Mouse (Mus musculus) G1E (cell line): ENCODE results near the gene Atp6v0a2. TPM values are rescaled to one million over a fixed set of nuclear protein-coding genes. Genes with fewer than 3 reads are reported as not detected.

Experiments used
- ATAC-seq: 2 replicates; pipeline ENCODE4 v1.8.0; 2016; ENCODE audit warnings: mild to moderate bottlenecking; ENCODE audit not compliant: insufficient number of reproducible peaks, poor library complexity, low FRiP score, severe bottlenecking; ENCODE audit errors: extremely low read depth
- DNase-seq: peaks from one replicate; pipeline ENCODE4 v3.0.0; 2012; ENCODE audit warnings: low spot score
- H3K27me3 ChIP-seq: 2 replicates; pipeline ENCODE4 v1.6.1; 2012; ENCODE audit warnings: mild to moderate bottlenecking, low read length, inconsistent platforms; ENCODE audit not compliant: insufficient read depth
- H3K36me3 ChIP-seq: replicated peaks from 2 replicates; pipeline ENCODE3; 2012; ENCODE audit warnings: mild to moderate bottlenecking, inconsistent platforms
- H3K4me1 ChIP-seq: 2 replicates; pipeline ENCODE4 v1.6.1; 2012; ENCODE audit warnings: low read depth, low read length, inconsistent platforms, mixed read lengths; ENCODE audit not compliant: insufficient read depth
- H3K4me3 ChIP-seq: 2 replicates; pipeline ENCODE4 v1.5.1; 2012; ENCODE audit warnings: low read depth, mild to moderate bottlenecking, inconsistent platforms, low read length, moderate library complexity, mixed read lengths
- H3K9me3 ChIP-seq: replicated peaks from 2 replicates; pipeline ENCODE4 v1.6.1; 2012; ENCODE audit warnings: inconsistent platforms
- CTCF ChIP-seq: IDR thresholded peaks from 2 replicates; pipeline ENCODE4 v1.5.1; 2012; ENCODE audit warnings: low read depth, low read length, inconsistent platforms, mixed read lengths
- GATA1 ChIP-seq: IDR thresholded peaks from 2 replicates; pipeline ENCODE4 v1.6.1; 2012; ENCODE audit warnings: borderline replicate concordance, low read length, inconsistent platforms, mixed read lengths
- GATA2 ChIP-seq: IDR thresholded peaks from 2 replicates; pipeline ENCODE4 v1.6.1; 2012; ENCODE audit warnings: low read depth, low read length, inconsistent platforms, borderline replicate concordance
- POLR2AphosphoS5 ChIP-seq: IDR thresholded peaks from 2 replicates; pipeline ENCODE4 v1.6.1; 2012; ENCODE audit warnings: low read depth, low read length, inconsistent platforms; ENCODE audit not compliant: insufficient replicate concordance
- TAL1 ChIP-seq: conservative IDR thresholded peaks from 2 replicates; pipeline ENCODE4 v1.6.1; 2012; ENCODE audit warnings: low read depth, low read length, inconsistent platforms, mixed read lengths
- polyA plus RNA-seq: library from polyadenylated mRNA; stranded (reverse); fragments of >175 nt; gene quantifications from 2 replicates; pipeline ENCODE4 v1.2.3, GENCODE M21; 2012
- total RNA-seq, 2 experiments: library from RNA; stranded (forward) in 1 of 2; stranded (reverse) in 1 of 2; fragments of 200-1000 nt in 1 of 2; fragments of >200 nt in 1 of 2; fragmentation: Nextera tagmentation in 1 of 2; gene quantifications; 2 replicates each; pipeline ENCODE4 v1.2.3; 2014 to 2017

The Atp6v0a2 gene
- total and polyA plus RNA-seq, 3 experiments, result 7.8 to 23.9 (median 22.2) TPM

- Histone ChIP-seq H3K4me3 (no peak overlapping the region), H3K4me1 (no peaks in the 10 kb centered on the region), H3K27me3 (no peaks in the 10 kb centered on the region; the same call in 1 of the 2 replicates), H3K9me3 (peaks cover 10% of the 10 kb centered on the region; the same call in 1 of the 2 replicates), H3K36me3 (no peaks in the 10 kb centered on the region)
- DNase-seq (no peak), ATAC-seq (no peak)
- TF ChIP-seq CTCF (no peak), GATA1 (no peak), GATA2 (no peak), POLR2AphosphoS5 (no peak)
Observed at GRCm38 (mm10) chr5:124743841-124744240, 115.5 kb downstream of the Atp6v0a2 start.

GRCm38 (mm10) chr5:124746220-124746619, 117.8 kb downstream of the Atp6v0a2 start:
- no peak for DNase-seq
- no peak for ATAC-seq
- Histone ChIP-seq H3K36me3 (no peaks in the 10 kb centered on the region), H3K9me3 (peaks cover 10% of the 10 kb centered on the region; the same call in 1 of the 2 replicates), H3K4me3 (no peak overlapping the region), H3K4me1 (no peaks in the 10 kb centered on the region), H3K27me3 (no peaks in the 10 kb centered on the region; the same call in 1 of the 2 replicates)
- TF ChIP-seq GATA2 (no peak), POLR2AphosphoS5 (no peak), GATA1 (no peak), CTCF (no peak), TAL1 (no peak)

- Histone ChIP-seq H3K9me3 (no peaks in the 10 kb centered on the region), H3K4me3 (no peak overlapping the region), H3K4me1 (no peaks in the 10 kb centered on the region), H3K36me3 (no peaks in the 10 kb centered on the region), H3K27me3 (no peaks in the 10 kb centered on the region; the same call in 1 of the 2 replicates)
- ATAC-seq (no peak), DNase-seq (no peak)
- TF ChIP-seq POLR2AphosphoS5, result no peak
- TF ChIP-seq GATA2, result no peak
- no peak for TF ChIP-seq CTCF
- TF ChIP-seq GATA1, result no peak
- no peak for TF ChIP-seq TAL1
Observed at GRCm38 (mm10) chr5:124748296-124748695, 119.9 kb downstream of the Atp6v0a2 start.

- ATAC-seq (no peak), DNase-seq (no peak)
- TF ChIP-seq GATA2, result no peak
- no peak for TF ChIP-seq GATA1
- TF ChIP-seq TAL1, result no peak
- no peak for TF ChIP-seq POLR2AphosphoS5
- TF ChIP-seq CTCF, result no peak
- H3K4me1 ChIP-seq, result no peaks in the 10 kb centered on the region
- no peaks in the 10 kb centered on the region; the same call in 1 of the 2 replicates for H3K27me3 ChIP-seq
- no peaks in the 10 kb centered on the region for H3K36me3 ChIP-seq
- H3K4me3 ChIP-seq, result no peak overlapping the region
- H3K9me3 ChIP-seq, result 0 out of 2 replicates have a peak, but pooled peaks cover 3% of the 10 kb centered on the region
Observed at GRCm38 (mm10) chr5:124751656-124752055, 123.3 kb downstream of the Atp6v0a2 start.

GRCm38 (mm10) chr5:124761011-124761410, 132.6 kb downstream of the Atp6v0a2 start:
- H3K4me1 ChIP-seq, result no peaks in the 10 kb centered on the region
- ATAC-seq, result no peak
- peaks cover 7% of the 10 kb centered on the region for H3K9me3 ChIP-seq
- no peaks in the 10 kb centered on the region for H3K36me3 ChIP-seq
- no peak for TF ChIP-seq TAL1
- TF ChIP-seq CTCF, result no peak
- TF ChIP-seq GATA1, result no peak
- no peak for TF ChIP-seq POLR2AphosphoS5
- TF ChIP-seq GATA2, result no peak
- H3K4me3 ChIP-seq, result no peak overlapping the region
- H3K27me3 ChIP-seq, result no peaks in the 10 kb centered on the region
- DNase-seq, result no peak

GRCm38 (mm10) chr5:124761787-124762186, 133.4 kb downstream of the Atp6v0a2 start:
- Histone ChIP-seq H3K36me3 (no peaks in the 10 kb centered on the region), H3K9me3 (peaks cover 7% of the 10 kb centered on the region), H3K27me3 (no peaks in the 10 kb centered on the region), H3K4me1 (no peaks in the 10 kb centered on the region), H3K4me3 (no peak overlapping the region)
- no peak for ATAC-seq
- DNase-seq, result no peak
- TF ChIP-seq POLR2AphosphoS5 (no peak), CTCF (no peak), GATA2 (no peak)

Other genes starting within 250 kb of the Atp6v0a2 start
- 260 and 302 TPM in 2 replicates for gene Sbno1, start 202.6 kb upstream of the Atp6v0a2 start, total RNA-seq (2014; fragmentation: Nextera tagmentation)
- gene Sbno1, start 202.6 kb upstream of the Atp6v0a2 start, total RNA-seq (2017), result 181 and 221 TPM in 2 replicates
- gene Sbno1, start 202.6 kb upstream of the Atp6v0a2 start, polyA plus RNA-seq, result 23.1 and 29.5 TPM in 2 replicates
- 504 and 585 TPM in 2 replicates for gene Kmt5a, start 188.6 kb upstream of the Atp6v0a2 start, total RNA-seq (2014; fragmentation: Nextera tagmentation)
- 85.1 and 91.8 TPM in 2 replicates for gene Kmt5a, start 188.6 kb upstream of the Atp6v0a2 start, total RNA-seq (2017)
- 293 and 320 TPM in 2 replicates for gene Kmt5a, start 188.6 kb upstream of the Atp6v0a2 start, polyA plus RNA-seq
- 7.8 and 10.5 TPM in 2 replicates for gene Rilpl2, start 150.2 kb upstream of the Atp6v0a2 start, total RNA-seq (2014; fragmentation: Nextera tagmentation)
- 17.3 and 21.4 TPM in 2 replicates for gene Rilpl2, start 150.2 kb upstream of the Atp6v0a2 start, total RNA-seq (2017)
- gene Rilpl2, start 150.2 kb upstream of the Atp6v0a2 start, polyA plus RNA-seq, result 28.3 and 30.3 TPM in 2 replicates
- 8.1 and 10.2 TPM in 2 replicates for gene Snrnp35, start 145.4 kb upstream of the Atp6v0a2 start, total RNA-seq (2014; fragmentation: Nextera tagmentation)
- 9.8 and 10.1 TPM in 2 replicates for gene Snrnp35, start 145.4 kb upstream of the Atp6v0a2 start, total RNA-seq (2017)
- gene Snrnp35, start 145.4 kb upstream of the Atp6v0a2 start, polyA plus RNA-seq, result 24.4 and 26.6 TPM in 2 replicates
- gene Rilpl1, start 97.2 kb upstream of the Atp6v0a2 start, total RNA-seq (2014; fragmentation: Nextera tagmentation), result 0.38 TPM in 1 of 2 replicates, not detected in the other
- gene Rilpl1, start 97.2 kb upstream of the Atp6v0a2 start, total RNA-seq (2017), result 0.98 and 0.99 TPM in 2 replicates
- gene Rilpl1, start 97.2 kb upstream of the Atp6v0a2 start, polyA plus RNA-seq, result 0.41 and 0.52 TPM in 2 replicates
- gene Tmed2, start 87.9 kb upstream of the Atp6v0a2 start, total RNA-seq (2014; fragmentation: Nextera tagmentation), result 548 and 656 TPM in 2 replicates
- gene Tmed2, start 87.9 kb upstream of the Atp6v0a2 start, total RNA-seq (2017), result 369 and 478 TPM in 2 replicates
- 114 and 167 TPM in 2 replicates for gene Tmed2, start 87.9 kb upstream of the Atp6v0a2 start, polyA plus RNA-seq
- gene Ddx55, start 75.7 kb upstream of the Atp6v0a2 start, total RNA-seq (2014; fragmentation: Nextera tagmentation), result 25.6 and 26.0 TPM in 2 replicates
- 21.7 and 21.8 TPM in 2 replicates for gene Ddx55, start 75.7 kb upstream of the Atp6v0a2 start, total RNA-seq (2017)
- gene Ddx55, start 75.7 kb upstream of the Atp6v0a2 start, polyA plus RNA-seq, result 17.5 and 23.1 TPM in 2 replicates
- 43.9 and 72.5 TPM in 2 replicates for gene Eif2b1, start 49.4 kb upstream of the Atp6v0a2 start, total RNA-seq (2014; fragmentation: Nextera tagmentation)
- 46.8 and 50.9 TPM in 2 replicates for gene Eif2b1, start 49.4 kb upstream of the Atp6v0a2 start, total RNA-seq (2017)
- gene Eif2b1, start 49.4 kb upstream of the Atp6v0a2 start, polyA plus RNA-seq, result 10.3 and 12.0 TPM in 2 replicates
- gene Gtf2h3, start 49.4 kb upstream of the Atp6v0a2 start, total RNA-seq (2014; fragmentation: Nextera tagmentation), result 88.9 and 122 TPM in 2 replicates
- 64.6 and 78.6 TPM in 2 replicates for gene Gtf2h3, start 49.4 kb upstream of the Atp6v0a2 start, total RNA-seq (2017)
- gene Gtf2h3, start 49.4 kb upstream of the Atp6v0a2 start, polyA plus RNA-seq, result 4.1 and 8.2 TPM in 2 replicates
- gene Dnah10, start 96.5 kb downstream of the Atp6v0a2 start, total RNA-seq (2014; fragmentation: Nextera tagmentation), result not detected in 2 replicates
- 0.22 and 0.29 TPM in 2 replicates for gene Dnah10, start 96.5 kb downstream of the Atp6v0a2 start, total RNA-seq (2017)
- not detected in 2 replicates for gene Dnah10, start 96.5 kb downstream of the Atp6v0a2 start, polyA plus RNA-seq
- gene Ccdc92, start 233.8 kb downstream of the Atp6v0a2 start, total RNA-seq (2014; fragmentation: Nextera tagmentation), result 1.1 TPM in 1 of 2 replicates, not detected in the other
- gene Ccdc92, start 233.8 kb downstream of the Atp6v0a2 start, total RNA-seq (2017), result 0.93 and 1.5 TPM in 2 replicates
- 1.2 and 1.5 TPM in 2 replicates for gene Ccdc92, start 233.8 kb downstream of the Atp6v0a2 start, polyA plus RNA-seq
- gene Zfp664, start 234.1 kb downstream of the Atp6v0a2 start, total RNA-seq (2014; fragmentation: Nextera tagmentation), result 38.8 and 41.7 TPM in 2 replicates
- gene Zfp664, start 234.1 kb downstream of the Atp6v0a2 start, total RNA-seq (2017), result 29.7 and 32.0 TPM in 2 replicates
- gene Zfp664, start 234.1 kb downstream of the Atp6v0a2 start, polyA plus RNA-seq, result 45.7 and 55.0 TPM in 2 replicates